Mouse (Mus musculus): Measurements from ENCODE around the gene Cmip.

DNA sequence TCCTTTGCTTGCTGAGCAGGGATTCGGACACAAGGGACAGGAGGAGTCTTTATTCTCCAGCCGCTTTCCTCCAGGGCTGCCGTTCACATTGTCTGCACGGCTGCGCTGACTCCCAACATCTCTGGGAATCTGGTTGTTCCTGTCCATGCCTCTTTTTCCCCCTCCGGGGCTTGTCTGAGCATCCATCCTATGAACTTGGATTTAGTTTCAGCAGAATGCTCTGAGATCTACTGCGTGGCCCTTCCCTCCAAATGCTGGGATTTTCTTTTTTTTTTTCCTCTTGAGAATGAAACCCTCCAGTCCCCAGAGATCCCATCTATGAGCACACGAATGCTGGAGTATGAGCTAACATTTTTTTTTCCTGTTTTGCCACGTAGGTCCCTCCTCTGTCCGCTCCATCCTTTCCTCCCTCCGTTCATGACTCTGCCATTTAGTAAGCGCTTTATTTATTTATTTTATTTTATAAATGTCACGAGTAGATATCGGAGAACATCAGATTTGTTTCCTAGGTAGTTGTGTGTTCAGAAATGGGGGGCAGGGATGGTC is 4.1 kb downstream of the Cmip start:
- TF ChIP-seq POLR2A (IDR thresholded peaks at IDR 0.05; ENCODE audit: insufficient read length, low read depth) (no peak), SRF (IDR thresholded peaks at IDR 0.05; ENCODE audit: control insufficient read depth, insufficient read length, low read depth) (no peak), POLR2AphosphoS2 (IDR thresholded peaks at IDR 0.05; ENCODE audit: insufficient read length, low read depth) (no peak), MAX (IDR thresholded peaks at IDR 0.05; ENCODE audit: low read depth) (no peak), E2F4 (IDR thresholded peaks at IDR 0.05; ENCODE audit: insufficient read depth) (no peak), TCF12 (IDR thresholded peaks at IDR 0.05; ENCODE audit: insufficient read depth, poor library complexity, severe bottlenecking) (no peak)
